Mouse (Mus musculus): ENCODE data around the gene Gm45717. TPM values are rescaled to one million over a fixed set of nuclear protein-coding genes. Genes with fewer than 3 reads are reported as not detected.
A peak's percentile ranks its signal among the peaks of the same experiment; 100 is the strongest.
"Not testable (repeated sequence)": the region's sequence is repeated elsewhere in the genome, so short reads cannot be mapped to it uniquely, and the experiment has no call there.

Gm45717 gene
- polyA plus RNA-seq, 2 experiments = not detected

GRCm38 (mm10) chr7:140987182-140988138 lies 31.7 kb upstream of the Gm45717 start:
- Histone ChIP-seq H3K27me3 (ENCODE audit: control insufficient read depth, insufficient read depth, low read length) (no peaks in the 10 kb centered on the region), H3K4me3 (ENCODE audit: insufficient read depth in 1 of 2, low read depth in 2 of 2, low read length in 2 of 2) (no peak overlapping the region), H3K27ac (no peak overlapping the region), H3K4me1 (replicated peaks; ENCODE audit: control insufficient read depth in 2 of 2, insufficient read depth in 2 of 2, low read length in 1 of 2) (peaks cover 0 to 9% of the 10 kb centered on the region in 2 experiments; a peak in 2 of 4 replicates), H3K9ac (replicated peaks) (no peak overlapping the region), H3K4me2 (ENCODE audit: low read depth) (no peak overlapping the region), H3K36me3 (replicated peaks; ENCODE audit: control insufficient read depth, insufficient read depth, low read depth) (no peaks in the 10 kb centered on the region), H3K9me3 (ENCODE audit: control insufficient read depth, low read length) (no peaks in the 10 kb centered on the region)
- ATAC-seq (ENCODE audit: insufficient read depth) (no peak), DNase-seq (ENCODE audit: low read depth in 3 of 3, low spot score in 3 of 3) (no peak)
- WGBS (ENCODE audit: insufficient replicate concordance) = 51% methylated on average over 17 of the region's 17 CpGs
- TF ChIP-seq CTCF (IDR thresholded peaks at IDR 0.05; ENCODE audit: low read depth) (no peak), EP300 (IDR thresholded peaks at IDR 0.05; ENCODE audit: low read depth) (no peak)

- no peak for ATAC-seq (ENCODE audit: insufficient read depth)
- Histone ChIP-seq H3K27me3 (ENCODE audit: control insufficient read depth, insufficient read depth, low read length) (no peaks in the 10 kb centered on the region), H3K9me3 (ENCODE audit: control insufficient read depth, low read length) (no peaks in the 10 kb centered on the region), H3K4me2 (ENCODE audit: low read depth) (no peak overlapping the region), H3K4me1 (replicated peaks; ENCODE audit: control insufficient read depth in 2 of 2, insufficient read depth in 2 of 2, low read length in 1 of 2) (peaks cover 0 to 7% of the 10 kb centered on the region in 2 experiments; a peak in 2 of 4 replicates), H3K4me3 (ENCODE audit: insufficient read depth in 1 of 2, low read depth in 2 of 2, low read length in 2 of 2) (no peak overlapping the region), H3K36me3 (replicated peaks; ENCODE audit: control insufficient read depth, insufficient read depth, low read depth) (no peaks in the 10 kb centered on the region), H3K27ac (no peak overlapping the region), H3K9ac (replicated peaks) (no peak overlapping the region)
- no peak for DNase-seq (ENCODE audit: low read depth in 3 of 3, low spot score in 3 of 3)
- WGBS (ENCODE audit: insufficient replicate concordance) = 48% methylated on average over 7 of the region's 7 CpGs
- TF ChIP-seq EP300 (IDR thresholded peaks at IDR 0.05; ENCODE audit: low read depth) (no peak), CTCF (IDR thresholded peaks at IDR 0.05; ENCODE audit: low read depth) (no peak)
These were observed 27.2 kb upstream of the Gm45717 start for GRCm38 (mm10) chr7:140982971-140983370.

- peaks cover 0 to 7% of the 10 kb centered on the region in 2 experiments; a peak in 2 of 4 replicates for H3K4me1 ChIP-seq (replicated peaks; ENCODE audit: control insufficient read depth in 2 of 2, insufficient read depth in 2 of 2, low read length in 1 of 2)
- ATAC-seq (ENCODE audit: insufficient read depth) (peak; percentile 18; the same call in 1 of the 2 replicates), DNase-seq (ENCODE audit: low read depth in 3 of 3, low spot score in 3 of 3) (no peak)
- H3K4me3 ChIP-seq (ENCODE audit: insufficient read depth in 1 of 2, low read depth in 2 of 2, low read length in 2 of 2) = no peak overlapping the region
- no peaks in the 10 kb centered on the region for H3K9me3 ChIP-seq (ENCODE audit: control insufficient read depth, low read length)
- H3K27me3 ChIP-seq (ENCODE audit: control insufficient read depth, insufficient read depth, low read length) = no peaks in the 10 kb centered on the region
- no peak overlapping the region for H3K27ac ChIP-seq
- 19% methylated on average over 8 of the region's 8 CpGs for WGBS (ENCODE audit: insufficient replicate concordance)
- no peak overlapping the region for H3K4me2 ChIP-seq (ENCODE audit: low read depth)
- H3K9ac ChIP-seq (replicated peaks) = no peak overlapping the region
- H3K36me3 ChIP-seq (replicated peaks; ENCODE audit: control insufficient read depth, insufficient read depth, low read depth) = no peaks in the 10 kb centered on the region
- TF ChIP-seq EP300 (IDR thresholded peaks at IDR 0.05; ENCODE audit: low read depth) (no peak), CTCF (IDR thresholded peaks at IDR 0.05; ENCODE audit: low read depth) (no peak)
These were observed 26.0 kb upstream of the Gm45717 start for GRCm38 (mm10) chr7:140981704-140982103.

- not testable (repeated sequence) for H3K9me3 ChIP-seq (ENCODE audit: control insufficient read depth, low read length); H3K4me2 ChIP-seq (ENCODE audit: low read depth); H3K27ac ChIP-seq; DNase-seq (ENCODE audit: low read depth in 3 of 3, low spot score in 3 of 3); H3K27me3 ChIP-seq (ENCODE audit: control insufficient read depth, insufficient read depth, low read length); H3K36me3 ChIP-seq (replicated peaks; ENCODE audit: control insufficient read depth, insufficient read depth, low read depth); H3K4me3 ChIP-seq (ENCODE audit: insufficient read depth in 1 of 2, low read depth in 2 of 2, low read length in 2 of 2); ATAC-seq (ENCODE audit: insufficient read depth); H3K9ac ChIP-seq (replicated peaks)
- peaks cover 0 to 11% of the 10 kb centered on the region in 2 experiments; a peak in 2 of 4 replicates for H3K4me1 ChIP-seq (replicated peaks; ENCODE audit: control insufficient read depth in 2 of 2, insufficient read depth in 2 of 2, low read length in 1 of 2)
- WGBS (ENCODE audit: insufficient replicate concordance) = 62% methylated on average over 9 of the region's 9 CpGs
These were observed 21.0 kb upstream of the Gm45717 start for GRCm38 (mm10) chr7:140976720-140977119.

GRCm38 (mm10) chr7:140975465-140975864 lies 19.7 kb upstream of the Gm45717 start:
- Histone ChIP-seq H3K4me2 (ENCODE audit: low read depth) (no peak overlapping the region), H3K36me3 (replicated peaks; ENCODE audit: control insufficient read depth, insufficient read depth, low read depth) (no peaks in the 10 kb centered on the region), H3K9ac (replicated peaks) (no peak overlapping the region), H3K9me3 (ENCODE audit: control insufficient read depth, low read length) (no peaks in the 10 kb centered on the region), H3K4me1 (replicated peaks; ENCODE audit: control insufficient read depth in 2 of 2, insufficient read depth in 2 of 2, low read length in 1 of 2) (peaks cover 0 to 16% of the 10 kb centered on the region in 2 experiments; a peak in 2 of 4 replicates), H3K4me3 (ENCODE audit: insufficient read depth in 1 of 2, low read depth in 2 of 2, low read length in 2 of 2) (no peak overlapping the region), H3K27ac (no peak overlapping the region), H3K27me3 (ENCODE audit: control insufficient read depth, insufficient read depth, low read length) (no peaks in the 10 kb centered on the region)
- WGBS (ENCODE audit: insufficient replicate concordance) = 52% methylated on average over 3 of the region's 3 CpGs
- DNase-seq (ENCODE audit: low read depth in 3 of 3, low spot score in 3 of 3) = no peak
- TF ChIP-seq CTCF (IDR thresholded peaks at IDR 0.05; ENCODE audit: low read depth) (no peak), EP300 (IDR thresholded peaks at IDR 0.05; ENCODE audit: low read depth) (no peak)
- ATAC-seq (ENCODE audit: insufficient read depth) = no peak

Data from liver, embryonic 14.5 days (tissue).